Mouse (Mus musculus): ENCODE data around the gene Kalrn.

Kalrn gene

DNA sequence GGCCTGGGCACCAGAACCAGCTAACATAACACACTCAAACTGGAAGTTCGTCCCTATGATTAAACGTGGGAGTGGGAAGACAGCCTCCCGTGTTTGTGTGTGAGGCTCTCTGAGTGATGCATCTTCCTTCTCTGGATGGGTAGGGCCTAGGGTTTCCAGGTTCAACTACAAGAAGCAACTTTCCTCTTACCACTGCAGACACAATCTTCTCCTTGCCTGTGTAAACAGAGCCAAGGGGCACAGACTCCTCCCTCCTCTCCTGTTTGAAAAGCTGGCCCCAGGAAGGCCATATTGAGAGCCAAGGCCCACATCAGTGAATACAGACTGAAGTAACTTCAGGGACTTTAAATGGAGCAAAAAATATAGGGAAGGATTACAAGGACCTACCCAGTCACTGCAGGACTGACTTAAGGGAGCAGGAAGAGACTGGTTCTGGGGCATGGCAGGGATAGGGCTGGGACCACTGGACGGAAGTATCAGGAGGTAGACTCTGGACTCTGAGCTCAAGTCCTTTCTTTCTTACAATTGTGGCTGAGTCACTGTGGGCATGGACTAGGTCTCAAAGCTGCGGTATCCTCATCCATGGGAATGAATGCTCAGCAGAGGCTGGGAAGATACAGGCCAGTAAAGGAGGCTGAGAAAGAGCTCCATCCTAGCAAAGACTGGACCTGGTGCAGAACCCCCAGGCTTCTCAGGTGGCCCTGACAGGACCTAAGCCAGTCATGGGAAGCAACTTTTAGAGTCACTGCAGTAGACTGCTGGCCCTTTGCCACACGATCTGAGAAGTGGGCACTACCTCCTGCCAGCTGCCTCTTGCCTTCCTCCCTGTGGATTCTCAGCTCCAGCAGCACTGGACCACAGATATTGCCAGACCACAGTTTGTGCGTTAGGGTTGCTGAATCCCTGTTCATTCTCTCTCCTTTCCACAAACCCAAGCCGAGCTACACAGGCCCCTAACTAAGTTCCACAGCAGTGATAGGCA, 228.1 kb downstream of the Kalrn start:
- DNase-seq, result no peak

DNA sequence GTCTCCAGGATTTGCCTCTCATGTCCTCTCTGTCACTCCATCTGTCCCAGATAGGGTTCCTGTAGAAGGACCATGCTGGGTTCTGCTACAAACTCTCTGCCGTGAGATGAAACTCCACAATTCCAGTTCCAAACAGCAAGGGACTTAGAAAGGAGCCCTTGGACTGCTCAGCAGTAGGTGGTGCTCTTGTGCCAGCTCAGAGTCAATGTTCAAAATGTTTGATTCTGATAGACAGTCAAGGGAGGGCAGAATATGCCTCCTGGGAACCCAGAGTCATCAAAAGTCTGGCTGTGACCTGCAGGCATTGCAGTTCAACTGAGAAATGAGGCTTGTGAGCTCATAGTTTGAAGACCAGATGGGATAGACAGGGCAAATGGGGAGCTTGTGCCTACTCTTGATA, 229.4 kb downstream of the Kalrn start:
- peak; percentile 66 for DNase-seq

DNA sequence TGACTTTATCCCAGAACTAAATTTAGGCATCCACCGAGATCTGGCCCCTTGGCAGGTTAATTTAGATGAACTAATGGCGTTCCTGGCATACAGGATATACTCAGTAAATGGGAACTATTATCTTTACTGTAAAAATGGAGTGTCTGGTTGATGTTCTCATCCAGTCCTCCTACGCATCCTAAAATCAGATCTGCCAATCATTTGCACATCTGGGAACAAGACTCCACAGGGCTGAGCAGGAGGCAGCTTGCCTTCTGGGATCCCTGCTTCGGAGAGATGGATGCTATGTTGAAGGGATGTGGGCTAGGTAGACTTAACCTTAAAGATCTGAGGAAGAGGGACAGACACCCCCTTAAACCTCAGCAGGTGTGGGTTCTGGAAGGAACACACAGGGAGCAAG, 230.2 kb downstream of the Kalrn start:
- DNase-seq, result no peak

DNA sequence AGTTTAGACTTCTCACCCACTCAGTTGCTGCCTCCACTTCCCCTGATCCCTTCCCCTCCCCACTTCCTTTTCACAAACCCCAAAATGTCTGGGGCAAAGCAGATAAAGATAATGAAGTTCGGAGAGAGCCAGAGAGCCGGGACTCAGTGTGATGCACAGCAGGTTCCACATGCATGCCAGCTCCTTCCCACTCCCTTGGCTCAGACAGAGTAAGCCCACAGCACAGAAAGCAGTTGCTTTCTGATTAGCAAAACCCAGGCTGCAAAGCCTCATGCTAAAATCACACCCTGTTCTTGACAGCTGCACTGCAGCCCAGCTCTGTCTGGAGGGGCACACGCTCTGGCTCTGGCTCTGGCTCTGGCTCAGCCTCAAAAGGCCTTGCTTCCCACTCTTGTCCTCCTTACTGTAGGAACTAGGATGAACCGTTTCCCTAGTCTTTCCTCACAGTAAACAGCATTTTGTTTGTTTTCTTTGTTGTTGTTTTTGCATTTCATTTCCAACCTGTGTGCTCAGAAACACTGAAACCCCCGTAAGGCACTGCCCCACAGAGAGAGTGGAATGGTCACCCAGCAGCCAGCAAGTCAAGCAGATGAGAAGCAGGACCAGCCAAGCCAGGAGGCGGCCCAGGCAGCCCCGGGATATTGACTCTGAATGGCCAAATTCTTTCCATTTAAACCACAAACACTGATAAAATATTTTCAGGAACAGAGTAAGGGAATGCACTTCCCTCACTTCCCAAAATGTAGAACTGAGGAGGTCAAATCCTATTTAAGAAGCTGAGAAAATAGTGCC, 230.8 kb downstream of the Kalrn start:
- no peak for DNase-seq

DNA sequence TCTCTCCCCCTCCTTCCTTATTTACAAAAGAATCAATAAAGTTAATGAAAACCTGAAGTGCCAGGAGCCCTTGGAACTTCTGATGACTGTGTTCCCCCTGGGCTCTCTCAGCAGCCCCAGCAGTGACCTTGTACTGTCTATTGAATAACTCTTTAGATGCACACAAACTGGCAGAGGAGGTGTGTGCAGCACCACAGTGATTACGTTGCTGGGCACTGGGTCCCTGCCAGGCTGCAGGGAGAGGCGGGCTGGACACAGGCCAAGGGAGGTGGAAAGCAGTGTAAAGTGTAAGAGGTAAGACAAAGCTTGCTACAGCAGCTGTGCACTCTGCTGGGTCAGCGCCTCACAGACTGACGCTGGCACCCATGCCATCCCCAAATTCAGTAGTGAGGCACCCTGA, 238.4 kb downstream of the Kalrn start:
- peak; percentile 58 for DNase-seq

DNA sequence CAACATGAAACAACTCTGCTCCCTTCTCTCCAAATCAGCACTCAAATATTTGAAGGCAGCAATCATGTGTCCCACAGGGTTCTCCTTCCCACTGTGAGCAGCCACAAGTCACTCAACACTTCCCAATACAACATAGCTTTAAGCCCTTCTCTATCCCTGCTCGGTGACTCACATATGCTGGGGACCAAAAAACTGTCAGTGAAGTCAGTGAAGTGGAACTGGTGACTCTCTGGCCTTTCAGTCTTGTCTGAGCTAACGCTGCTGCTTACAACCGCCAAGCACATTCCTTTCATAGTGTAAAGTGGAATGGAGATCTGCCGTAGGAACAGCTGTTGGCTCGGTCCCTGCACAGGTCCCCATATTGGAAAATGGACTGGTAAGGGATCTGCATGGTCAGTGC, 241.7 kb downstream of the Kalrn start:
- no peak for DNase-seq

DNA sequence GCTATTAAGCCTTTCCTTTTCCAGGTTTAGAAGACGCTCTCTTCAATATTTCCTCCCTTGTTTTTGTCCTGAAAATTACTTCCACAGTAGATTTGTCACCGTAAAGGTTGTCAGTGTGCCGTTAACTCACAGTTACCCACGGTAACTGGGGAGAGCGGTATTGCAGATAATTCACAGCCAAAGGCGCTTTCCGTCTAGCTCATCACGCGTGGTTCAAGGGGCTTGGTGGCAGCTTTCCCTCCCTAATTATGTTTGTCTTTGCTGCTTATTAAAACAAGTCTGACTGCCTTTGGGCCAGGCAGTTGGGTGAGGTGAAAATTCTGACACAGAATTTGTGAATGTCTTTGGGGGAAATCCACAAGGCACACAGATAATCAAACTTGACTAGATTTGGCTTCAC, 243.5 kb downstream of the Kalrn start:
- no peak for DNase-seq

DNA sequence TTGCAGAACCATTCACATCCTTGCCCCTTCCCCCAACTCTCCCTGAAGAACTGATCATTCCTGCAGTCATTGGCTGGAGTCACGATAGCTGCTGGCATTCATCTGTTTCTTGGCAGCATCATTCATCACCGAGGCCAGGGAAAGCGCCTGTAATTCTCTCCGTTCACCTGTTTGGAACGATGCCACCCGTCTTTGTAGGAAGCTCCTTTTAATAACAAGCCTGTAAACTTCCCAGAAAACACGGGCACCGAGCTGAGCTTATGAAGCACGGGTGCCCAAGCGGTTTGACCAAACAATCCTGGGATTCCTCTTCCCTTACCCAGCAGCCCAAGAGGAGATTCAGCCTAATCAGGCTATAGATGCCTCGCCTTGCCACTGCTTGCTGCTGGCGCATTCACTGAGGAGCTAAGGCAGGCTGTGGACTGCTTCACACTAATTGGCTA, 243.9 kb downstream of the Kalrn start:
- no peak for DNase-seq

DNA sequence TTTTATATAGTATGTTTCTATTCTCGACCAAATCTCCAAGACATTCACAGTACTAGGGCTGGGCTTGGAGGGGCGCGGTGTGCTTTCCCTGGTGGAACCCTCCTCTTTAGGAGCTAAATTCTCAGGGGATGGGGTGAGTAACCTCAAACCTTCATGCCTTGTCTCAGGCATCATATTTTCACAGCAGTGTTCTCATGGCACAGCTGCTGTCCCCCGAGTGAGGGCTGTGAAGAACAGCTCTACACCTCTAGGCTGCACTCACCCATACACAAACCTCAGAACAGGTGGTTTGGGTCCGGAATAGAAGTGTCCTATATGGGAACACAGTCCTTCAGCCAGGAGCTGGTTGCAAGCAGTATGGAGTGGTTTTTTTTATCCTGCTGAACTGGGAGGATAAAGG, 245.4 kb downstream of the Kalrn start:
- no peak for DNase-seq

DNA sequence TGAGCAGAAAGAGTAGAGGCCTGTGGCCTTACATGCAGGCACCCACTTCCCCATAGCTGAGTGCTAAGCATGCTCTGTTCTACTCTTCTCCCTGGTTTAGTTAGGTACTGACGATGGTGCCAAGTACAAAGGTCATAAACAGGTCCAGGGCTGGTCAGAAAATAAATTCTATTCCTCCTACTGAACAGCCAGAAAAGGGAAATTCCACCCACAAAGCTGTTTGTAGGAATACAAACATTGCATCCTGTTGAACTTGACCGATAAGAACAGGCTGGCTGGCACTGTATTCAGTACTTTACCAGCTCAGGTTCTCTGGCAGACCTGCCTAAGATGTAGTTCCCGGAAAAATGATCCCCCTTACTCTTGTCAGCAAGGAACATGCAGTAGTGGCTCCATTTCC, 247.5 kb downstream of the Kalrn start:
- DNase-seq, result no peak

DNA sequence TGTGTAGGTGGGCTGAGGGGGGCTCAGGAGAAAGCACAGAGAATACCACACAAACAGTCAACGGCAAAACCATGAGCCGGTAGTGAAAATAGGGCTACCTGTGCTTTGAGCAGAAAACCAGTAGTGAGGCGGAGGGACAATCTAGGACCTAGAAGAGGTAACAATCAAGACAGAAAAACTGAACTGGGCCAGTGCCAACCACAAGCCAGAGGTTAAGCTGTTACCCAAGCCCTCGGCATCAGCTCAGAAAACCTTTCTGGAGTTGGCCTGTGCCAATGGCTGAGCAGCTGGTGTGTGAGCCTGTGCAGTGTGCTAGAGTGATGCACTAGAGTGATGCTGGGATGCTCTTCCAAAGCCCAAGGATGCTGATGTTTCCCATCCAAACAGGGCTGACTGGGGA, 248.2 kb downstream of the Kalrn start:
- no peak for DNase-seq

DNA sequence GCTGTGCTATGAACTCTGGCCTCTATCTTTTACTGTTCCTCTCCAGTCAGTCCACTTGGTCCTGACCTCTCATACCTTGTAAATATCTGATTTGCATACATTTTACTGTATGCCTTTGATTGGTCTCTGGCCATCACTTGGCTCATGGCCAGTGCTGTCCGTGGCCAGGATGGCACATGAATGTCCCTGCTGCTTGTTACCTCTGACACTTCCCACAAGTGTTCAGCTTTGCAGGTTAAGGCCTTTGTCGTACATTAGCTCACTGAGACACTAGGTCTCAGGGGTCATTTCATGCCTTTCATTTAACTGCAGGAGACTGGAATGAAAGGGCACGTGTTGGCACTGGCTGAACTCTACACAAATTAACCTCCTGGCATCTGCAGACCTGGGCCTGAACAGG, 248.6 kb downstream of the Kalrn start:
- no peak for DNase-seq

DNA sequence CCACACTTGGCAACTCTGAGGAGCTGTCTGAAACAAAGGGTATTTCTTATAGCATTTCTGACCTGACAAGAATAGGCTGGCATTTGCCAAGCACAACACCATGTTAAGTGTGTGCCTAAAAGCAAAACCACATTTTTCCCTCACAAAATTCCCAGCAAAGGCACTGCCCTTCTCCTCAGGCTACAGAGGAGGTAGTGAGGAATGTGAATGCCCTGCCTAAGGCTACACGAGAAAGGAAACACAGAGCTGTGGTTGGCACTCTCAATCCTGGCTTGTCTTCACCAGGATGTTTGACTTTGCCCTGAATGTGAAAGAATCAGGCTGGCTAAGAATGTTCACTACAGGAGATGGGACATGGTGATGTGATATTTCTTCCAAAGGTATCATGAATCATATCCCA, 249.8 kb downstream of the Kalrn start:
- no peak for DNase-seq

DNA sequence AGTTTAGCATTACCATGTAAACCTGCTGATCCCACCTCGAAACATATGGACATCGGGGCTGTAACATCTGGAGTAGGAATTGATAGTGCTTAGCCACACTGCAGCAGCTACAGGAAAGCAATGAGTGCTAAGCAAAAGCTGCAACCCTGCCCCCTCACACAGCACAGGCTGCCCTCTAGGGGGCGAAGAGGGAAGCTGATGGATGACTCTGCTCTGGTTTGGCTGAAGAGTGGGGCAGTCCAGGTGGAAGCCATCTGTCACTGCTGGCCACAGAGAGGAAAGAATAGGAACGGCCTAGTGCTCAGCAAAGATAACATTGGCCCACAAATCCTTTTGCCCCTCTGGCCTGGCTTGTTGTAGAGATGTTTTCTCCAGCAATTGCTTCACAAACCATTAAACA, 250.8 kb downstream of the Kalrn start:
- peak; percentile 81 for DNase-seq

DNA sequence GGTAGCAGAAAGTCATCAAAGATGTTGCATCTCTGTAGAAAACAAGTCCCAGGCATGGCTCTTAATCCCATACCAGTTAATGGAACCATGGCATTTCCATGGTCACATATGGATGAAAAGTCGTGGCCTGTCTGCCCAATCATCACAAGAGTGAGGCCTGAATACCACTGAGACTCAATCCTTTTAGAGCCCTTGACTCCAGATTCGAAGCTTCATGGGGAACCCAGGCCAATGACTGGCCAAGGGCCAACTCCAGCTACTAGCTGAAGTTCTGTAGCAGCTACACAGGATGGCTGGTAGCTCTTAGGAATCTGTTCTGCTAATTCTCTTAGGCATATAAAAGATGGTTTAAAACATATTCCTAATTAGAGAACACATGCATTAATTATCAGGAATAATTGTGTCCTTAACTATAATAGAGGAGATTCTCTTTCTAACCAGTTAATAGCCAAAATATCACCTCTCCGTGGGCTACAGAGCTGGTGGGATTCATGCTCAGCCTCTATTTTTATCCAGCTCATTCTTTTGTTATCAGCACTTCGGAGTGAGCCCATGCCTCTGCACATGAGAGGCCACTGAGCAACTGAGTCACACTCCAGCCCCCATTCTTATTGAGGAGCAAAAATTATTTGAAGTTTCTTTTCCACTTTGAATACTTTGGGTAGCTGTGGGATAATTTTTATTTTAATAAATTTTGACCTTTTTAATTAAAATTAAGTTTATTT, 252.1 kb downstream of the Kalrn start:
- no peak for DNase-seq

DNA sequence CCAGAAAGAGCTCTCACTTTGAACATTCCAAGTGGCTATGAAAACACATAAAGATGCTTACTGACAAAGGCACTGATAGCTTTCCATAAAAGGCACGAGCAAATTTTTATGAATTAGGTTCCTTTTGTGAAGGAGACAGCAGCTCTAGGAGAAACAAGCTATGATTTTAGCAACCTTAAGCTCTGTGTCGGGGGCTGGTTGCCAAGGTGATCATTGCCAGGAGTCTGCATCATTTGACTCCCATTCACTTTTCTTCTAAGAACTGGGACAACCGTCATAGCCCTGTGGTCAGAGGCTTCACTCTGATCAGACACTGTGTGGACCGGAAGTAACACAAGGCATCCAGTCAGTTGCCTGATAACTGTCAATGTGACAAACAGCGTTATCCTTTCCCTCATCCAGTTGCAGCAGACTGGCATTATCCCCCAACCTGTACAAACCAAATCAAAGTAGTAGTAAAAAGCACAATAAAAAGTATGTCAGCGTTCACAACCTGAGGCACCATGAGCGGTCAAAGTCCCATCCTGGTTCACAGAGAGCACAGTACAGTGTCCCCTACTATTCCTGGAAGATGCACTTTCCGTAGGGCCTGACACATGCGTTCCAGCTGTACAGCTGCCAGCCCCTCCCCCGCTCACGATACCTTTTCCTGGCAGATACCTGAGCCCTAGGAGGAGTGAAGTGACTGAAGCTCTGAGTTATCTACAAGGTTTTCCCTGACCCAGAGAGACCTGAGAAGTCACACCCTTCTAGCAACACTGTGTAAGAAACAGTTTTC, 253.1 kb downstream of the Kalrn start:
- no peak for DNase-seq

DNA sequence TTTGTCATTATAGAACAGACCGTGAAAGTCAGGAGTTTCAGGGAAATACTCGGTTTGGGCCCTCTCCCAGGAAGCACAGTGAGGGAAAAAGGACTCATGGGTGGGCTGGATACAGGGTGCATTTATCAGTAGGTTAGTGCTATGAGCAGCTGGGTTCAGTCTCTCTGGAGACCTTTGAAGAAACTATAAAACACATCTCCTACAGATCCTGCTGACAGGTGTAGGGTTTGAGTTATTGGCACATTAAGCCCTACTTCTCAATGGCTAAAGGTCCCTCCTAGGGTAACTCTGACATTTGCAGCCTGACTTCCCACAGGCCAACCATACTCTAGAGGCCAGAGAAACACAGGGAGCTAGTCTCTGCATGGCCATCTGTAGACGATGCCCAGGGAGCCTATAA, 256.2 kb downstream of the Kalrn start:
- no peak for DNase-seq

DNA sequence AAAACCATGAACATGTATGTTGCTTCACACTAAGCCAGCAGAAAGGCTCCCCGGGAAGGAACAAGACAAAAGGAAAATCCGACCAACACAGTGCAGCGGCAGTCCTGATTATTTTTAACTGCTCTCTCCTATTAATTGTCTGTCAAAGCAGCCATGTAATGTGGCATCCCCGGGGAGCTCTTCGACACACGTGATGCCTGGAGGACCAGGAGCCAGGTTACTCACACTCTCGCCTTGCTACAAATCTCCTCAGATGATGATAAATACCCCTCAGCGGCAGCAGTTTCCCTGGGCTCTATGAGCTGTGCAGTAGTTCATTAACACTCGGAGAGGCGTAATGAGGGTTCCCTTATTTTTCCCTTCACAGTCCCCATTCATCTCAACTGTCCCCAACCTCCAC, 257.1 kb downstream of the Kalrn start:
- no peak for DNase-seq

DNA sequence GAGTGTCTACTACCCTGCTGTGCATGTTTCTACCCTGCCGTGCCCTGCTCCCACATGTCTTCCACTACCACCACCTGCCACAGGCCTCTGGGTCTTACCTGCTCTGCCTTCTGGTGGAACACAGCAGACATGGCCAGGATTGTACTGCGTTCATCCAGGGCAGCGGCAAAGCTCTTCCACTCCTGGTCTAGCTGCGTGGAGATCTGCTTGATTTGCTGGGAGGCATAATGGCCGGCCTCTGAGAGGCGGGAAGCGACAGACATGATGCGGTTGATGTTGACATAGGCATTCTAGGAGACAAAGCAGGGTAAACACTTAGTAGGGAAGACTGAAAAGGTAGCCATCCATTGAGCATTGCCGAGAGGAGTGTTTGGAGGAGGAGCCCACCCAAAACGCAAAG, 259.3 kb downstream of the Kalrn start:
- DNase-seq, result no peak

DNA sequence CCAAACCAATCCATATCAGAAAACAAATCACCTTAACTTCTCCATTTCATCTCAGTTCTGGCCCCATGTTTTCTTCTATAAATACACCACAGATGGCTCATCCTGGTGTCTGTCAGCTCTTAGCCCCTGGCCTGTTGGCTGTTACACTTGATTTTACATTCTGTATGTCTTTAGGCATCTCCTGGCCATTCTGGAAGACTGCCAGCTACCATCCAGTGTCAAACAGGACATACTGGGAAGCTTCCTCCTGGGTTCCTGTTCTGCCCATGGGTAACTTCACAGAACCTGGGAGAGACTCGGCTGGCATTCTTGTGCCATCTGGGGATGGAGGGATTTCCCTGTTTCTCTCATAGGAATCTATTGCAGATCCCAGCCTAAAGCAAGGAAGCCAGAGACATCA, 261.8 kb downstream of the Kalrn start:
- DNase-seq, result no peak

DNA sequence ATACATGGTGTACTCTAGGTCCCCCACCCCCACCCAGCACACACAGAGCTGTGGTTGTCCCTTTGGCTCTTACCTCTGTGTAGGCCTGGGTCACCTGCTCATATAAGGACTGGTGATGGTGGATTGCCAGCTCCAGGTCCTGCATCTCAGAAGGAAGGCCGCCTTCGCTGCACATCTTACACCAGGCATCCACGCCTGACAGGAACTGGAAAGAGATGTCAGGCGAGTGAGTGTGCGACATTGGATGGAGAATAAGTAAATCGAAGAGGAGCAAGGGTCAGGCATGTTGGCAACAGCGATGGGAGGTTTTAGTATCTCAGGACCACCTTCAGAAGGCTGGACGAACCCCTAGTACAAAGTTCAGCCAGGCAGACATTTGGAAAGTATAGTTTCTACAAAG, 263.0 kb downstream of the Kalrn start:
- DNase-seq, result no peak

DNA sequence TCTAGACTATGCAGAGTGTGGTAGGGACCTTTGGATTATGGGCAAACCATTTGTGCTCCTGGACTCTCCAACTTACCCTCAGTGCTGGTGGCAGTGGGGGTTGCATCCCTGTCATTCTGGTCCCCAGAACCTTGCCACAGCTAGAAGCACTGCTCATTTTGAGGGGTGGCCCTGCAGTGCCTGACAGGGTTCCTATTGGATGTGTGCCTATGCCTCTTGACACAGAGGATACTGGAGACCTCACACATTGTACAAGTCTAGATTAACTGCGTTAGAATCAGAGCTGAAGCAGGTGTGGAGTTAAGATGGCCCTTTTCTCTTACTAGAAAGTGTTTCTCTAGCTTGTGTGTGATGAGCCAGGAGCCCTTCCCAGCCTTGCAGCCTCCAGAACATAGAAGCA, 265.0 kb downstream of the Kalrn start:
- DNase-seq, result no peak

DNA sequence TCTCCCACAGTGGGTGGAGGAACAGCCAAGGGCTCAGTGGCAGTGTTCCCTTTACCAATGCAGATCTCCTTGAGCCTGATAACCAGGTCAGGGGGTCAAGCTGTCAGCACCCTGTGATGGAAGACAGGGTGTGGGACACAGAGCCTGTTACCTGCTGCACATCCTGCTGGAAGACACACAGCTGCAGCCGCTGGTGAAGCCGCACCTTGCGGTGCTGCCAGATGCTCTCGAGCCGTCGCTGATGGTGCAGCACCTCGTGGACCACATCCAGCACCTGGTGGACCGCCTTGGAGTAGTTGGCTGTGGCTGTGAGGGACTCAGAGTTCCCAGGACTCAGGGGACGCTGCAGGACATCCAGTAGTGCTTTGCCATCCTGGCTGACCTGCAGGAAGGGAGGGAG, 265.9 kb downstream of the Kalrn start:
- DNase-seq, result no peak

Data from lung, postnatal 14 days (tissue).